Mouse (Mus musculus) testis, postnatal 10 days (tissue): ENCODE measurements at regions not wholly inside any gene's neighbourhood (a gene's known extent, or its start where the extent isn't known, plus 50 kb on each side); places are given as distances from the start of the nearest gene placed in this dataset.

Experiments used
- DNase-seq: peaks from one replicate; pipeline ENCODE4 v3.0.0; 2021; ENCODE audit warnings: low spot score

GRCm38 (mm10) chr16:30736662-30737326 lies 137.3 kb downstream of the Fam43a start:
- DNase-seq = no peak

DNA sequence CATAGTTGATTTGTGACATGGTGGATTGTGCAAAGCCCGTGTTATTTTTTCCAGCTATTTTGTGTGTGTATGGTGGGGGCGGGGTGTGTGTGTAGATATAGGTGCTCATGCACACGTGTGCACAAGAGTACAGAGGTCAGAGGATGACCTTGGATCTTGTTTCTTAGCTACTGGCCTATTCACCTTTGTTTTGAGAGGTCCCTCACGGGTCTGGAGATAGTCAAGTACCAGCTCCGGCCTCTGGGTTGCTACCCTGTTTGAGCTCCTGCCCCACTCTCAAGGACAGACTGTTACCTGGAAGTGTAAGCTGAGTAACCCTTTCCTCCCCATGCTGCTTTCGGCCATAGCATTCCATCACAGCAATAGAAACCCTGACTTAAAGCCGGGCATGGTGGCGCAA lies 138.0 kb downstream of the Fam43a start:
- DNase-seq = no peak

DNA sequence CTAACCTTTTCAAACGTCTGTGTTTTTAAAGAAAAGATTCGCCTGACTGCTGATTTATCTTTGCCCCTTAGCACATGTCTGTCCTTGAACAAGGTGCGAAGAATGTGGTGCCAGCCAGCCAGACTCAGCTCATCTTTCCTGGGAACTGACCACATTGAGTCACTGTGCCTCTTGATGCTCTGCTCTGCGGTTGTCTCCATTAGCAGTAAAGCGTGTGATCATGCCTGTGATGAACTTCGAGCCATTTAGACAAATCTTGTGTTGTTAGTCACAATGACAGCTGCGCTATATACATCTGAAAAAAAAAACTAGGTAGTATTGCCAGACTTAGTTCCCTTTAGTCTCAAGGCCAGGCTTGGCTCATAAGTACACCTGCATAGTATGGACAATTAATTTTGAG lies 140.1 kb downstream of the Fam43a start:
- DNase-seq = no peak

DNA sequence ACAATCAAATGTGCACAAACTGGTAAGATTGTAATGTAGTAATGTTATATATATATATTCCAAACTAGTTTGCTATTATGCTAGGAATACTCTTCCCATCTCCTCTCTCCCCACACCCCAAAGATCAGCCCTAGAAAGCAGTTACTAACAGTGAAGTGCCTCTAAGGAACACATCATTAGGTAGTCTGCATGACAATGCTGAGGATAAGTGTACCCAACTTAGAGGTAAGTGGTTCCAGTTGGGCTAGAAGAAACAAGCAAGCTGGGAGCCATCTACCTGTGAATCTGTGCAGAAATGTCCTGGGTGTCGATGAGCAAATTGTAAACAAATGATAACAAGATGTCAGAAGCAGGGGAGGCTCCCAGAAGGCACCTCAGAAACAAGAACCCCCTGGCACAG lies 141.7 kb downstream of the Fam43a start:
- peak; percentile 52 for DNase-seq

GRCm38 (mm10) chr16:30742474-30742873 lies 143.0 kb downstream of the Fam43a start:
- no peak for DNase-seq

DNA sequence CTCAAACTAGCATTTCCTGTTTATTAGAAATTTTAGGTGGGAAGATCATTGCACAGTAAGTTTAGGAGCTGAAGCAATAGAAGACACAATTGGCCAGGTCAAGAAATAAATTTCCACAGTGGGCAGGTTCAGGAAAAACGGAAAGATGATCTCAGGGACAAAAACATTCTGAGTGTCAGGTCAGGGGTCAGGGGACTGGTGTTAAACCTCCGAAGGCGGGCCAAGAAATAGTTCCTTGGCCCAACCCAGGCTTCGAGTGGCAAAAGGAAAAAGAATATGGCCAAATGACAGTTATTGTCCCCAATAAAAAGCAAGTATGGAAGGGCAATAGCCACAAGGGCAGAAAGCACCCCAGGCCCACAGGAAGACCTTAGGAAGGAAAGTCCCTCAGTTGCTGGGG lies 144.0 kb downstream of the Fam43a start:
- DNase-seq = no peak

- no peak for DNase-seq
Measured at GRCm38 (mm10) chr16:30744237-30744636, 144.7 kb downstream of the Fam43a start.

DNA sequence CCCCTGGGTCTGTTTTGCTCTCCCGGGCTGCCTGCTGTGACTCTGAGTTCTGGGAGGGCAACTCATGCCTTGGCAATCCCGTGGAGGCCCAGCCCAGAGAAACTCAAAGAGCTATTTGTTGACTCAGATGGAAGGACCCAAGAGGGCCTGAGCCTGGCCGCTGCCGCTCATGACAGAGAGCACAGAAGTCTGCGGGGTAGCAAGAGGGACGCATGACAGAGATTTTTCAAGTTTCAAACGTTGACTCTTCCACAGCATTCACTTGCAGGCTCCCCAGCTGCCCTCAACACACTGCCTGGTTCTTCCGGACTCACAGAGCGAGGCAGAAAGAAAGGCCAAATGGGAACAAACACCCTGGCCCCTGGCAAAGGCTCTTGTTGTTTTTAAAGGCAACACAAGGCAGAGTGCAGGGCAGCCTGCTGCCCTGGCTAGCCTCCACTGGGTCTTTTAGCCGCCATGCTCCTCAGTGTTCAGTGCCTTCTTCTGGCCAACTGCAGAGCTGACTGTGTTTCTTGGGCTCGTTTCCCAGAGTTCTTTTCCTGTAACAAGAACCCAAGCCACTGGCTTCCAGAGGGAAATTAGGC lies 146.2 kb downstream of the Fam43a start:
- DNase-seq = no peak

- no peak for DNase-seq
Measured at GRCm38 (mm10) chr16:30746211-30746610, 146.7 kb downstream of the Fam43a start.

DNA sequence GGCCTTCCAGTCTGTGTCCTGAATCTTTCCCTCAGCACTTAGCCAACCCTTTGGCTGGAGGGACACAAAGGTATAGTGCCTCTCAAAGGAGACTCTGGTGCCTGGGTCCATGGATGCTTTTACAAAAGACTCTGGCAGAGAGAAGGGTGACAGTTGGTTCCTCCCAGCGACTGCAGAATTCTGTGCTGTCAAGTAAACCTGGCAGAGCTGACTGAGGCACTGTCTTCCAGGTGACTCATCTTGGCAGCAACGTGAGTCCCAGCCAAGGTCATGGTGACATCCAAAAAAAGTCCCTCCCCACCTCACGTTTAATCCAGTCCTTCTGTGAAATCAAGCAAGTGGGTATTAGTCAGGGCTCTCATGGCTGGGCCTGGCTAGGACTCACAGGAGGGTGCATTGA lies 150.3 kb downstream of the Fam43a start:
- no peak for DNase-seq

GRCm38 (mm10) chr16:30755771-30756170 lies 156.2 kb downstream of the Fam43a start:
- no peak for DNase-seq

GRCm38 (mm10) chr16:30756678-30757077 lies 157.2 kb downstream of the Fam43a start:
- DNase-seq = no peak

GRCm38 (mm10) chr16:30757556-30757955 lies 158.0 kb downstream of the Fam43a start:
- DNase-seq = no peak

DNA sequence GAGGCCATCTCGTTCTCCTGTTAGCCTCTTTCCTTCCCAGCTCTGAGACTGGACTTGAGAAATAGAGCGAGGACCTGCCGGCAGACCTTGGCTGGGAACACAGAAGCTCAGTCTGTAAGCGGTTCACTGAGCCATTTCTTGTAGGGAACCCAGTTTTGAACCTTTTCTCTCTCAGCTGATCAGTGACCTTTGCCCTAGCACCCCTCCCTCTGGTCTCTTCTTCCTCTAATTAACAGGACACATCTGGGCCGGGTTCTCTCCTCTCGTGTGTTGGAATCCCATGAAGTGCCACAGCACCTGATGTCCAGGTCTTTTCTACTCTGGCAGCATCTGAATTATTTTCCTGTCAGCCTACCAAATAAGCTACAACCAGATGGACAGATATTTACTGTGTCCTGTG lies 158.5 kb downstream of the Fam43a start:
- no peak for DNase-seq

DNA sequence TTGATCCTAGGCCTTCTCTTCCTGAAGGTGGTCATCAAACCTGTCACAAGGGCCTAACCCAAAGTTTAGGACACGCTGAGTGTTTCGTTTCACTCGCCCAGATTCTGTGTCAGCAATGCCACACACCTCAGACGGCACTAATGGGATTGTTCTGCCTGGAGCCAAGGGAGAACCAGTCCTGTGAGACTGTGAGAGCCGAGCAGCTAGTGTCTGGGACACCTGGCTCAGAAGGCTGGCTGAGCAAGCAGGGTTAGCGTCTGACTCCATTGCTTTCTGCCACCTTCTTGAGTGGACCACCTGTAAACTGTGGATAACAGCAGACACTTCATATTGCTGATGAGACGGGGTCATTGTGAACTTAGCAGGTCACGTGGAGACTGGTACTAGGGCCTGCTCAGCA lies 160.0 kb downstream of the Fam43a start:
- no peak for DNase-seq

DNA sequence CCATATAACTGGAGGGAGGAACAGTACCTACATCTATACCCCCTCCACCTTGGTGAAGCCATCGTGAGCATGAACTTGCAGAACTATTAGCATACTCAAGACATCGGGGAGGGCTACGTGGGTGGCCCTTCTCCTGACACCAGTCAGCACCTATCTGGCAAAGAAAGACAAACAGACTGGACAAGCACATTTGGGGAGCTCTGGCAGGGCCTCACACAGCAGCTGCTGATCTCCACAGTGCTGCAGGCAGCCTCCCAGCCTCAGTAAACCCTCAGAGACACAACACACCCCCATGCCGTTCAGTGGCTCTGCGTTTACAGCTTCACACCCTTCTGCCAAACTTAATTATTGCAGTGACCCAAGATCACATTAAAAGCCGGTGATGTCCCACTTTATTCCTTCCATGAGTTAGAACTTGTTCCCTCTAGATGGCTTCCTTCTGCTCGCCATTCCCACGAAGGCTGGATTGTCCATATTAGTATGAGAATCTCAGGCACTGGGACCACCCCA lies 161.7 kb downstream of the Fam43a start:
- no peak for DNase-seq

DNA sequence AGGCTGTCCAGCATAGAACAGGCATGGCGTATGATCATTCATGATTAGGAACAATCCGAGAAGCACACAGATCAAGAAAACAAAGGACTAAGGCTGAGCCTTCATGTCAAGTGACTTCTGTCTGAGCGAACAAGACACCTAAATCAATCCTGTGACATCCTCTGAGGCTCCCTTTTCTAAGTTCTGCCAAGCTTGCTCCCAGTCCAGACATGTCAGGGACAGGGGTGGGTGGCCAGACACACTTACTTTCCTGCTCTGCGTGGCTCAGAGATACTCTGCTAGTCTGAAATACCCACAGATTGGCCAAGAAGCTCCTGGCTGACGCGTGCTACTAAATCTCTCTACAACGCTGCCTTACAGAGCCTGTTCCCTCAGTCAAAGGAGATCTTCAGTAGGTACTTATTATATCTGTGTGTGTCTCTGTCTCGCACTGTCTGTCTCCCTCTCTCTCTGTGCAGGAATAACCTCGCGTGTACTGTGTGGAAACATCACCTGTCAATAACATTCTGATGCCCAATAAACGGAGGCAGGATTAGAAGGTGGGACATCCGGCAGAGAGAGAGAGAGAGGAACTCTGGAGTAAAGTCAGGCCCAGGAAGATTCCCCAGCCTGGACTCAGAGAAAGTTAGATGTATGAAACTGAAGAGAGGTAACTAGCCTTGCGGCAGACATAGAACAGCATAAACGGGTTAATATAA lies 163.5 kb downstream of the Fam43a start:
- no peak for DNase-seq

DNA sequence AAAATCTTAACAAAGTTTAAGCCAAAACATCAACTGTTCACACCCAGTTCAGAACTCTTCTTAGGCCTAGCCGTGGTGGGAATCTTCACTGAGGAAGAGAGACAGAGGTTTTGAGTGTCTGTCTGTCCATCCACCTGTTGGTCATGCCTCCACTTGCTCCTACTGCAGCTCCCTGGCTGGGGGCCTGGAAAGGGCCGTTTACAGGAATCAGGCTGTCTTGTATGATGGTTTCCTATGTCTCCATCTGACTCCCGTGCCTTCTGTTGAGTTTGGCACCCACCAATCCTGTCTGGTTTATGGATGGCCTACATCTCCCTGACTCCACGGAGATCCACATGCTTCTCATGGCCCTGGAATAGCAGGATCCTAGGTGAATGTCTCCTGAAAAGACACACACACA lies 166.1 kb downstream of the Fam43a start:
- DNase-seq = no peak

GRCm38 (mm10) chr16:30769007-30769442 lies 169.5 kb downstream of the Fam43a start:
- no peak for DNase-seq

DNA sequence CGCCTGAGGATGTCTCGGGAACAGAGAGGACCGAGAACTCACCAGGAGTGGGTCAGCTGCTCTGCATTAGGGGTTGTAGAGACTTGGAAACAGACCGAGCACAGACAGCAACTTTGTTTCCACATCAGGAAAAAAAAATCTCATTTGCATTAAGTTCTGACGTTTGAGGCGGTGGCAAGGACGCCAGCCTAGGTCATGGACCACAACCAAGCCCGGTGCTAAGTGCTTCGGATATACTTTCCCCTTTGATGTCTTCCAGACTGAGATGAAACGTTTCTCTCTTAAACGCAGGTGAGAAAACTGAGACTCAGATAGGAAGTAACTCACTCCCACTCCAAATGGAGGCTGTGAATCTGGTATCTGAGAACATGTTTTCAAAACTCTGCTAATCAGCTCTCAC lies 169.9 kb downstream of the Fam43a start:
- no peak for DNase-seq

DNA sequence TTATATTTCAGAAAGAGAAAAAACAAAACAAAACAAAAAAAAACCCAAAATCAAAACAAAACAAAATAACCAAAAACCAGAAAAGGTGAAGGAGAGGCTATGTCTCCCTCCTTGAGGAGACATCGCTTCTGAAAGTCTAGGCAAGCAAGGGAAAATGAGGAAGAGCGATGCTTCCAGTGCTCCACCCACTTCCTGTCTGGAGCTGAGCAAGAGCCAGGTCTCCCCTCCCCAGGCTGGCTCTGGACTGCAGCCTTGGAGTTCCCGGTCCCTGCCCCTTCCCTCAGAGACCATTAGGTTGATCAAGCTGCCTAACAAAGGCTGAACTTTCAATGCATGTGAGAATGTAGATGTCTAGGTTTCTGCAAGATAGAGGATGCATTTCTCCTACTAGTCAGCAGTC lies 173.3 kb downstream of the Fam43a start:
- no peak for DNase-seq

DNA sequence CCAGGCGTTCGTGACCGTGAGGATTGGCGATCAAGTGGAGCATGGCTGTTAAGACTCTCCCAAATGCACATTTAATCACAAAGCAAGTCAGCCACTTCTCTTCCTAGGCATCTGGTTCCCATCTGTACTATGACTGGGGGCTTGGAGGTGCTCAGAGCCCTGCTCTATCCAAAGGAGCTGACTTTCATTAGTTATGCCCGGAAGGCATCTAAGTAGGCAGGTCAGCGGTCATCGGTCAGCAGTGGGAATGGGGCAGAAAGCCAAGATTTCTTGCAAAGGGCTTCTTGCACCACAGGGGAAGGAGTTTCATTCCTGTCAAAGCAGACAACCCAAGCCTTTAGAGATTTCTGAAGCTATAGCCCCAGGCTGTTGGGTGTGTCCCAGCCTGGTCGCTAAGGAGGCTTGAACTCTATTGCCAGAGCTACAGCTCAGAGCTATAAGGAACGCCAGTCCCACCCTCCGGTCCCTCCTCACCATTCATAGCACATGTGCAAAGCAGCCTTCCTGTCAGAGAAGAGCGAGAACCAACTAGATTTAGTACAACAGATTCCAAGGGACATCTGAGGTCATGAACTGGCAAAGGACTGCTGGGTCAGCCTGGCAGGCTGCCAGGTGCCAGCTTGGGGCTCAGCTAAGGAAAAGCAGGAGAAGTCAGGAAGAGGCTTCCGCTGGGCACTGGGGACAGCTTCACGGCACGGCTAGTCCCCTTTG lies 175.6 kb downstream of the Fam43a start:
- DNase-seq = peak; percentile 56
